Mouse (Mus musculus) embryo, embryonic 11 days (tissue): ENCODE data around the gene Aak1.
A peak's percentile ranks its signal among the peaks of the same experiment; 100 is the strongest.
"Not testable (repeated sequence)": the region's sequence is repeated elsewhere in the genome, so short reads cannot be mapped to it uniquely, and the experiment has no call there.

Source experiments
- DNase-seq: peaks from one replicate; pipeline ENCODE4 v3.0.0-alpha.2; 2015

Aak1 gene

DNA sequence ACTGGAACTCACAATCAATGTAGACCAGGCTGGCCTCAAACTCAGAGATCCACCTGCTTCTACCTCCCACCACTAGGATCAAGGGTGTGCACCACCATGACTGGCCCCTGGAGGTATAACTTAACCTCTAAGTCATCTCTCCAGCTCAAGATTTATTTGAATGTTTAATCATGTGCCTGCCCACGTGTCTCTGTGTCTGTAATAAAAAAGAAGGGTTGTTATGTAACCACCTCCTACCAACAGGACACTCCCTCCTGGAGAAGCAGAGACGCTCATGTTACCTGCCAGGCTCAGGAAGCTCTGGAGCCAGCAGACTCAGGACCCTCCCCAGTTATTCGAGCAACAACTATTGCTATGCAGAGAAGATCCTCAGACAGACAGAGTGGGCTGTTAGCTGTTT is 7.4 kb upstream of the Aak1 start:
- DNase-seq, result no peak

- DNase-seq, result no peak
Observed at GRCm38 (mm10) chr6:86843636-86844035, 5.7 kb upstream of the Aak1 start.

DNA sequence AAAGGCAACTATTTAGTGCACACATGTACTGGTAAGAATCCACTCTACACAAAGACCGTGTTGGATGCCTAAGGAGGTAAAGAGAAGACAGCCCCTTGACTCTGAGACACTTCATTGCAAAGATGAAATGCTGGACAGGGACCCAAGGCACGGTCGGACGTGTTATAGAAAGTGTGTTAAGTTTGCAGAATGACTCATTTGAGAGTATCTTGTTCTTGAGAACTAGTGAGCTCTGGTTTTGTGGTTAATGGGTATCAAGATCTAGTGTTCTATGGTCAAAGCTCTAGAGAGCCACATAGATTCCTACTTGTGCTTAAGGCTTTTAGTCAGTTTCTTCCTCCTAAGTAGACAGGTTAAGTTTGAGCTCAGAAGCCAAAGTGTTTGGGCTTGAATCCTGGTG is 2.9 kb upstream of the Aak1 start:
- DNase-seq, result no peak

DNA sequence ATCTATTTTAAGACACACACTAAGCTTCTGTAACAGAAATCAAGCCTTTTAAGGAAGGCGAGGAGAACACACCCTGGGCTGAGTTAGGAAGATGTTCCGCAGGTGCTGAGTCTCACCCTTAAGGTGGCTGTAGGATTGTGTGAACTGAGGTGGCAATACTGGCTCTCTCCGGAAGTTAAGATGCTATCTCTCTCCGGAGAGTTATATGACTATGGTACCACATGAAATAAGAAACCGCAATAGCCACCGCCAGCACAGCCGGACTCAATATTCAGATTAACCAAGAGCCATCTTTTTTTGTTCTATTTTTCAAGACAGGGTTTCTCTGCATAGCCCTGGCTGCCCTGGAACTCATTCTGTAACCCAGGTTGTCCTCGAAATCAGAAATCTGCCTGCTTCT is 1.5 kb upstream of the Aak1 start:
- DNase-seq, result no peak

DNA sequence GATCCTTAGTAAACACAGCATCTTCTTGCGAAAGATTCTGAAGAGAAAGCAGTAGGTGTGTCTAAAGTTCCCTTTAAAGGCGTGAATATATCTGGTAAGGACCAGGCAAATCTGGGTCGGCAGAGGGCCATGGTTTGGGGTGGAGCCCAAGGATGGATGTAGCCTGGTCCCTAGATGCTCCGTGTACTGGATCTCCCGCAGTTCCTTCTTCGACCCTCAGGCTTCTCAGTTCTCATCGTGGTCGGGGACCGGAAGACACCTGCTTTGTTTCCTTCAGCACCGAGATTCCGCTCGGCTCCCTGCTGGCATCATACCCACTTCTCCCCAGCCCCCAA is 770 bp upstream of the Aak1 start:
- DNase-seq, result no peak

- peak; percentile 37 for DNase-seq
Observed at GRCm38 (mm10) chr6:86849692-86850445, 552 bp downstream of the Aak1 start.

DNA sequence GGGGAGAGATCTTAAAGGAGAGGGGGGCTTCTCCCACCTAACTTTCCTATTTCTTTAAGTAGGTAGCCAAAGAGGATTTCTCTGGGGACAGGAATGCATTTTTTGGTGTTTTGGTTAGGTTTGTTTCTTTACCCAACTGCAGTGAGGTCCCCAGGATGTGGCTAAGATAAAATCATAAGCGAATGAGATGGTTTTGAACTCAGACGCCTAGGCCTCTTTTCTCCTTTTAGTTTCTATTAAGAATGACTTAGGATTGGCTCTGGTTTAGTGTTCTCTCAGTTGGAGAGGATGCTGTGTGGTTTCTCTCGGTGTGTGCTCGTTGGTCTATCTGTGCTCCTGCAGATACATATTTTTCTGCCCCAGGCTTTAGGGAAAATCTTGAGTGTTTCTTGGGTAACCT is 1.3 kb downstream of the Aak1 start:
- no peak for DNase-seq

DNA sequence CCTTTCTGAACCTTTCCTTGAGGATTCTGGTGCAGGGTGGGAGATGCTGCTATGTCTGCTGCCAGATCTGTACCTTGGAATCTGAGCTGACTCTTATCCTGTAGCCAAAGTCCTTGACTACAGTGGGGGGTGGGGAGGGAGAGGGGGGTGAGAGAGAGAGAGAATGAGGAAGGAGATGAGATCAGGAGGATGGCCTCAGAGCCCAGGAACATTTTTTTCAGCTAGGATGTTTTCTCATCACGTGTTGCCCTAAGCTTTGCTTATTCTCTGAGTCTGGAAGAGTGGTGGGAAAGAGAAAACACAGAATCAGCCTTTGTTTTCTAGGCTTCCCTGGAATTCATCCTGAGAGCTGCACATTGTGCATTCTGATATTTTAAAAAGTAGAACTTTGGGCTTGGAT is 2.2 kb downstream of the Aak1 start:
- peak; percentile 9 for DNase-seq

- no peak for DNase-seq
Observed at GRCm38 (mm10) chr6:86853928-86854327, 4.6 kb downstream of the Aak1 start.

DNA sequence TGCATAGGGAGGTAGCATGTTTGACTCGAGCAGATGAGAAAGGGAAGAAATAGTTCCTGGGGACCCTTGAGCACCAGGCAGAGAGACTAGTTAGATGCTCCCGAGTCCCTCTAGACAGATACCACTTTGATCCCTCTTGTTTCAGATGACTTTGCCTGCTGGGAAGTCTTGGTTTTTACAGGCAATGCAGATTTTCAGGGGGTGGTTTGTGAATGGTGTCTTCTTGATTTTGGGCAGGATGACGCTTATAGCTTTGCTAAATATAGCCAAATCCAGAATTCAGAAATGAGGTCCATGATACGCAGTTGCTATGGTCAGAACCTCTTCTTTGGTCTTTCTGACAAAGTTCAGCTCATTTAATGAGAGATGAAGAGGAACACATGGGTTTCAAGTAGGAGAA is 5.6 kb downstream of the Aak1 start:
- no peak for DNase-seq

- no peak for DNase-seq
Observed at GRCm38 (mm10) chr6:86858606-86859005, 9.3 kb downstream of the Aak1 start.

- DNase-seq, result no peak
Observed at GRCm38 (mm10) chr6:86860732-86861463, 11.6 kb downstream of the Aak1 start.

DNA sequence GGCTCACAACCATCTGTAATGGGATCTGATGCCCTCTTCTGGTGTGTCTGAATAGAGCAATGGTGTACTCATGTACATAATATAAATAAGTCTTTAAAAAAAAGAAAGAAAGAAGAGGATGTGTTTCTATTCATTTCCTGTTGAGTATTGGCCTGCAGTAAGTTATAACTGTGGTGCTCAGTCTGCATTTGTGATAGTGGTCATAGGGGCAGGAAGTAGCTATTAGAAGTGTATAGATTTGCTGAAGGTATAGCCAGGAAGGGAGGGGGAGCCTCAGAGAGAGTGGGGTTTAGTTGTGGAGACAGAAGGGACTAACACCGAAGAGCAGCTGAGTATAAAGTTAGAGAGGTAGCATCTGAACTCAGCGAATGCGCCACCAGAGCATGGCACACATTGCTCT is 15.0 kb downstream of the Aak1 start:
- no peak for DNase-seq

DNA sequence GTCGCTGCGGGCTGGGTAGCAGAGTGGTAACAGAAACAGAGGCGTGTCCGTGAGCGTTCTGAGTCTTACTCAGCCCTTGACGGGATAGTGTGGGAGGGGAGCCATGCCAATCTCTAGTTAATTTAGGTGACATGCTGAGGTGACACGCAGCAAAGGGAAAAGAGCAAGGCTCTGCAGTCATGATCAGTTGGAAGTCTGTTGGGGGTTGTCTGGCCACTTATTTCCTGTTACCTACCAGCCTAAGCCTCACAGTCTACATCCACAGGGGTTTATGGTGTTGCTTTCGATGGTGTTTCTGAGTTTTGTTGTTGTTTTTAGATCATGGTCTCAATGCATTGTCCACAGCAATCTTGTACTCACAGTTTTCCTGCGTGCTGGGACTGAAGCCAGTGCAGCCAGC is 21.0 kb downstream of the Aak1 start:
- DNase-seq, result no peak

- no peak for DNase-seq
Observed at GRCm38 (mm10) chr6:86871783-86872182, 22.5 kb downstream of the Aak1 start.

DNA sequence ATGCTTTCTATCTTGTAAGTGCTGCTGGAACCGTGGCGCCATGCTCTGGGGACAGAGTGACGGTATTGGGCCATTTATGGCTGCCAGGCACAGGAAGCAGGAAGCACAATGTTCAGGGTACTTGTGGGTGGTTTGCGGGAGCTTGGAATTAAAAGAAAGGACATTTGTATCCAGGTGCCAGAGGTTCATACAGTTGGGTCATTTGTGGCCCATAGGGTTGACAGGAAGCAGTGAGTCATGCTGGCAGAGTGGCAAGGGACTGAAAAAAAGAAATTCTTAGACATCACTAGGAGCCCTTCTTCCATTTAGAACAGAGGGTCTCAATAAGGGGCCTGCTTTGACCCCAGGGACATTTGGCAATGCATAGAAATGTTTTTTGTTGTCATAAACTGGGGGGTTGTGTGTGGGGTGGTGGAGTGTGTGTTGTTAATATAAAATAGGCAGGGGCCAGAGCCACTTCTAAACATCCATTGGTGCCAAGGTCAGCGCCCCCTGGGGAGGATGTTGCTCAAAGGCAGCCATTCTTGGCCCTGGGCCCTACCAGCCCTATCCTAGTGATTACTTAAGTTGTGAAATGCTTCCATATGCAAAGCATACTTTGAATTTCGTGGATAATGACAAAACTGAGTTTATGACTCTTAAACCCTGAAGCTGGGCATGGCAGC is 25.5 kb downstream of the Aak1 start:
- no peak for DNase-seq

DNA sequence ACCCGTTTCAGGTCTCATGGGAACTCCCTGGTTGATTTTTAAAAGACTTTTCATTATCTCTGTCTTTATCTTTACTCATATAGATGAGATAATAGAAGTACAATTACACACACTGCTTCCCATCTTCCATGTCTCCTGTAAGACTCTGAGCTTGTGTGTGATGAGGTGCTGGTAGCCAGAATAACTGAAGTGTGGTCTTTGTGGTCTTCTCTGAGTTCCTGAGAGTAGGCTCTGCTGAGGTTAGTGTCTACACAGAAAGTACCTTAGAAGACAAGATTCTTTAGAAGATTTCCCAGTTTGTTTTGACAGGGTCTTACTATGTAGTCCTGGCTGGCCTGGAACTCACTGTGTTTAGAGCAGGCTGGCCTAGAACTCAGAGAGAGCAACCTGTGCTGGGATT is 27.1 kb downstream of the Aak1 start:
- no peak for DNase-seq

DNA sequence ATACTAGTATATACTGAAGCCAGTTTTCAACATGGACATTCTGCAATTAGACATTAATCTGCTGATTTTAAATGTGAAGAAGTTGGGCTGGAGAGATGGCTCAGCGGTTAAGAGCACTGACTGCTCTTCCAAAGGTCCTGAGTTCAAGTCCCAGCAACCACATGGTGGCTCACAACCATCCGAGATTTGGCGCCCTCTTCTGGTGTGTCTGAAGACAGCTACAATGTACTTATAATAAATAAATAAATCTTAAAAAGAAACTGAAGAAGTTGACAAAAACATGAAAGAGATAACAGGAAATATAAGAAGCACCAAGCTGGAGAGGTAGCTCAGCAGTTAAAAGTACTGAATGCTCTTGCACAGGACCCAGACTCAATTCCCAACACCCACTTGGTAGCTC is 29.3 kb downstream of the Aak1 start:
- DNase-seq, result not testable (repeated sequence)

GRCm38 (mm10) chr6:86879314-86879713 is 30.0 kb downstream of the Aak1 start:
- no peak for DNase-seq

- DNase-seq, result no peak
Observed at GRCm38 (mm10) chr6:86884230-86884629, 34.9 kb downstream of the Aak1 start.

- DNase-seq, result no peak
Observed at GRCm38 (mm10) chr6:86884746-86885145, 35.4 kb downstream of the Aak1 start.

DNA sequence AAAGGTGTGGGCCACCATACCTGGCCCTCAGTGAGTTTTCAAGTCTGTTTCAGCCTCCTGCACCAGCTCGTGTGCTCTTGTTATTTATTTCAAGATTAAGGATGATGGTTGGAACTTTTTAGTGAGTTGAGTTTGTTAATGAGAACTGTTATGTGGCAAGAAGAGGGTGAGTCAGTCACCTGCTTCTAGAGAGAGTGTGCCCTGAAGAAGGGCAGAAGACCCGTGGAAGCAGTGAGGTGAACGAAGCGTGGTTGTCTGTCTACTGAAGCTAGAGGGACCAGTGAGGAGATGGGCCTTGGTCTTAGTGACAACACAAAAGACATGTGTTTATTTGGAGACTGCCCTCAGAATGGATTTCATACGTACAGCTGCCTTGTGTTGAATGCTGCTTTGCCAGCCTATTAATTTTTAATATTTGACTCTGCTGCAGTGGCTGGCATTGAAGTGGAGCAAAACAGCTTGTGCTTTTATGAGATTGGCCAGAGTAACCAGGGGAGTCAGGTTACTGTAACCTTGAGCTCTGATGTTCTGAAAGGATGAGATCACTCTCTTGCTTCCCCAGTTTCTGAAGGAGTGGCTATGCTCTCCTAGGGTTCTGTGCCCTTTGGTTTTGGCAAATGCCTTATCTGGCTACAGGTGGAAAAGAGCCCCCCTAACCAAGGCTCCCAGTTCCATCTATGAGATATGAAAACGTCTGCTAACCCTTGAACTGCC is 36.7 kb downstream of the Aak1 start:
- peak; percentile 6 for DNase-seq

GRCm38 (mm10) chr6:86886803-86887202 is 37.5 kb downstream of the Aak1 start:
- DNase-seq, result no peak

DNA sequence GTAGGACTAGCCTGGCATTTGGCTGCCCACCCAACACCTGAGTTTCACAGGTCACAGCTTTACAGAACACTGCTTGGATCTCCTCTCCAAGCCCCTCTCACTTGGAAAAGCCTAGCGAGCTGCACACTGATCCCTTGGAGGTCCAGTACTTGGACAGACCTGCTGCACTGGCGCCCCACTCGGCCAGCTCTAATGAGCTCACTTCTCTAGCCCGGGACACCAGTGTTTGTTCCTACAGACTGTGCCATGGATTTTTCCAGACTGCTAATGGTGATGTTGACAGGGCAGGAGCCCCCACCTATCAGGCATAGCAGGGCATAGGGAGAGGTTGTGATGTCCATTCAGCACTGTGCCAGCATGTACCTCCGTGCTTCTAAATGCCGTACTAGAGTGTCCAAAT is 48.2 kb downstream of the Aak1 start:
- no peak for DNase-seq
